Mouse (Mus musculus) mesoderm, embryonic 11.5 days (tissue): ENCODE data around the gene Elp1.

Experiments used
- DNase-seq: peaks from one replicate; pipeline ENCODE4 v3.0.0-alpha.2; 2012; ENCODE audit warnings: low read depth, low spot score

The Elp1 gene

DNA sequence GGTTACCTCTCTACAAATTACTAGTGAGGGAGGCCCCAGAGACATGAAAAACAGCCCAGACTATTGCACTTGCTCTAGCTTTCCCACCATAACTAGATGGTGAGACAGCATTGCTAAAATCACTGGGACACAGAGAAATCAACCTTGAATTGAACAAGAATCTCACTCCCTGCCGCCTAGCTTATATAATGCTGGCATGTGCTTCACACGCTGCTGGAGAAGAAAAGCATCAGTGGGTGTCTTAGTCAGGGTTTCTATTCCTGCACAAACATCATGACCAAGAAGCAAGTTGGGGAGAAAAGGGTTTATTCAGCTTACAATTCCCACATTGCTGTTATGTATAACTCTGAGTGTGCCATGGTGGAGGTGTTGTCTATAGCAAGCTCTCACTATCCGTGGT is 89.0 kb downstream of the Elp1 start:
- no peak for DNase-seq

DNA sequence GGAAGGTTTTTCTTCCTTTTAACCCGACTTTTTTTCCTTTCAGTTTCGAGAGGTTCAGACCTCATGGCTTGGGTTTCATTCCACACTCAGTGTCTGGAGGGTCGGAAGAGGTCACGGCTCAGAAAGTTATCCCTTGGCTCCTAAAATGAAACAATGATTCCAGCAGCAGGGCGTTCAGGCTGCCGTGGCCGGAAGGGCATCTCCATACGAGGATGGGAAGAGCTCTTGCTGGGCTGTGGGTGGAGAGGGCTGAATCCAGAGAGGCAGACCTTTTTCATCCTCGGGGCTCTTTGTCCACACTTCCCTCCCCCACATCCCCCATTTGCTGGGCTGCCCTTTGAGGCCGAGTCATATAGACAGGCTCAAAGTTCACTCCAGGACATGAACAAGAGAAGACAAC is 99.9 kb downstream of the Elp1 start:
- no peak for DNase-seq
